Mouse (Mus musculus): Measurements from ENCODE around the gene Sac3d1.

DNA sequence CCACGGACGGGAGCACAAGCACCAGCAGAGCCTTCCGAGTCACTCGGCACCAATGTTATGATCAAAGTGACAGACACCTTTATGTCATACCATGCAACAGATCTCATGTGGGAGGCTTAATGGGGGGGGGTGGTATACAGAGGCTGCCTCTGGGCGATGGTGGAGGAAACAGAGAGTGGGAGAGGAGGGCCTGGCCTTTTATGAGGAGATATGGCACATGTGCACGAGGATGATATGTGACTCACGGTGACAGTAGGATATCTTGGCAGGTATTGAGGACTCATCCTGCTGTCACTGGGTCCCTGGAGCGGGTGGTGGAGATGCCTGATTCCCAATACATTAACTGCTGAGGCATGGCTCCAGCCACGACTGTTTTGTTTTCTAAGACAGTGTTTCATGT, 36.7 kb upstream of the Sac3d1 start:
- TF ChIP-seq CTCF (conservative IDR thresholded peaks at IDR 0.05; ENCODE audit: insufficient read depth, insufficient read length, low read depth, low read length) (no peak), POLR2A (IDR thresholded peaks at IDR 0.05; ENCODE audit: low read depth, low read length) (no peak)
